Mouse (Mus musculus) embryonic stem cell, embryonic (primary cell): Measurements from ENCODE around the gene Gm45234.

Source experiments
- CTCF ChIA-PET, 4 experiments: fragments of 300-600 bp in 2 of 4; fragments of 350-600 bp in 2 of 4; sonication (Branson Sonifier 250); formaldehyde crosslinking; loops; one replicate each; lab custom pipeline; 2022; ENCODE audit warnings: inconsistent platforms in 2 of 4; lab: Charles Lee
- POLR2A ChIA-PET, 4 experiments: fragments of 300-600 bp in 2 of 4; fragments of 350-600 bp in 2 of 4; sonication (Branson Sonifier 250); formaldehyde crosslinking; loops; one replicate each; lab custom pipeline; 2022; ENCODE audit warnings: antibody characterized with exemption in 4 of 4, inconsistent platforms in 1 of 4; lab: Charles Lee

Gm45234 gene

GRCm38 (mm10) chr6:124779222-124779983 lies 23.6 kb upstream of the Gm45234 start, which contains the start of gene Lrrc23:
Gene Lrrc23 (minus strand): TSS chr6:124779727.
- POLR2A ChIA-PET: interaction anchor here (0.6 to 9.9 kb wide), 22 partner anchors 10 to 151 kb away, joined by 3 to 59 read pairs (median 4); partner anchors contain the start of genes Grcc10 (in 3 of the 4), Eno2 (in 2 of the 4), Atn1 (in 1 of the 4) and Cdca3 (in 1 of the 4)
- CTCF ChIA-PET: interaction anchor here in 2 of 4 experiments (0.9 to 1.1 kb wide), 2 partner anchors 16 to 66 kb away, joined by 3 read pairs; no protein-coding TSS in a partner anchor

- POLR2A ChIA-PET: interaction anchor here in 3 of 4 experiments (0.9 to 22.3 kb wide), 20 partner anchors 12 to 160 kb away, joined by 3 to 449 read pairs (median 6); partner anchors contain the start of genes Atn1 (in 2 of the 3), Cdca3 (in 2 of the 3), Gm45234 (in 2 of the 3) and Grcc10 (in 2 of the 3)
- CTCF ChIA-PET: interaction anchor here (0.6 to 2.1 kb wide), 6 partner anchors 11 to 171 kb away, joined by 3 to 14 read pairs (median 4); no protein-coding TSS in a partner anchor
Observed at GRCm38 (mm10) chr6:124770511-124770910, 14.7 kb upstream of the Gm45234 start.

- ChIA-PET CTCF (interaction anchor here in 3 of 4 experiments (0.6 to 2.1 kb wide), 5 partner anchors 11 to 25 kb away, joined by 3 to 14 read pairs (median 4); no protein-coding TSS in a partner anchor), POLR2A (interaction anchor here in 3 of 4 experiments (0.7 to 22.3 kb wide), 30 partner anchors 8 to 344 kb away, joined by 3 to 449 read pairs (median 5); partner anchors contain the start of genes Grcc10 (in 3 of the 3), Atn1 (in 2 of the 3), Cdca3 (in 2 of the 3) and Gm45234 (in 2 of the 3))
Observed at GRCm38 (mm10) chr6:124770013-124770412, 14.2 kb upstream of the Gm45234 start.

DNA sequence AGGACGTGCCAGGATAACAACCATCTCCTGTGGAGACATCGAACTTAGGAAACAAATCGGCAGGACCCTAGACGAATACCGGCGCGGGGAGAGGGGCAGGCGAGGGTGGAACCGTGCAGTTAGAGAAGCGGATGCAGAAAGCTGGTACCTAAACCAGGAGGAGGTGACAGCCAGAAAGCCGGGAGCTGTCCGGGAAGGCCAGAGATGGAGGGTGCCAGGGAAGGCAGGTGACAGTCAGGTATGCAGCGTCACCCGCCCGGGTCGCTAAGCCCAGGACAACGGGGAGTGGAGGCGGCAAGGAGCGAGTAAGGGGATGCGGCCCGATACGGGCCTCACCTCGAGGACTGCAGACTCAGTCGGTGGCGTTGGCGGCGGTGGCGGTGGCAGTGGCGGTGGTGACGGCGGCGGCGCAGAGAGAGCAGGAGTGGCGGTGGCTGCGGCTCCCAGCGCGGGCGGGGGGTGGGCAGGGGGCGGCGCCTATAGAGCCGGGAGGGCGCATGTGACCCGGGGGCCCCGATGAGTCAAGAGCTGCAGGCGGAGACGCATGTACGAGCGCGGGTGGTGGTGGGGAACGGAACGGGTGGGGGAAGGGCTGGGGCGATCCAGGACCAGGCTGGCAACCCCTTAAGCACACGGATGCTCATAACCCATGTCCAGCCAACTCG lies 13.4 kb upstream of the Gm45234 start, which contains the start of gene Eno2:
Gene Eno2, minus strand, starts transcription at position 573 of the 665 bp plus-strand sequence.
- ChIA-PET CTCF (interaction anchor here in 3 of 4 experiments (0.5 to 2.1 kb wide), 8 partner anchors 10 to 162 kb away, joined by 3 to 14 read pairs (median 4); partner anchors contain the start of genes Atn1 (in 1 of the 3) and Mlf2 (in 1 of the 3)), POLR2A (interaction anchor here (0.6 to 22.3 kb wide), 30 partner anchors 8 to 396 kb away, joined by 3 to 449 read pairs (median 5); partner anchors contain the start of genes Grcc10 (in 4 of the 4), Atn1 (in 2 of the 4), Cdca3 (in 2 of the 4) and Gm45234 (in 2 of the 4))

DNA sequence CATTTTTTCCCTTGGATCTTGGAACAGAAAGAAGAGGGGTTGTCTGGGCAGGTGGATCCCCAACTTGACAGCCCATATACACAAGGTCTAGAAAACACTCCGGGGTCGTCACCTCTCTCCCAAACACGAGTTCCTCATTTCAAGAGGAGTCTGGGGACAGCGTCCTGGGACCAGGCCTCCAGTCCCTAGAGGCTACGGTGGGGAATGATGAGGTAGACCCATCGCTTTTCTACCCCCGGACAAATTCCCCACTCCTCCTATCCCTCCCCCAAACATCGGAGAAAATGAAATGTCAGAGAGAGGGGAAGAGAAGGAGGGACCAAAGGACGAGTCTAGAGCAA lies 12.9 kb upstream of the Gm45234 start:
- POLR2A ChIA-PET: interaction anchor here (0.8 to 22.3 kb wide), 21 partner anchors 10 to 397 kb away, joined by 3 to 449 read pairs (median 7); partner anchors contain the start of genes Grcc10 (in 4 of the 4), Atn1 (in 2 of the 4), Gm45234 (in 2 of the 4) and Cdca3 (in 1 of the 4)
- CTCF ChIA-PET: interaction anchor here in 2 of 4 experiments (1.2 to 2.1 kb wide), 4 partner anchors 10 to 91 kb away, joined by 3 to 14 read pairs (median 7); no protein-coding TSS in a partner anchor

GRCm38 (mm10) chr6:124767920-124768703 lies 12.3 kb upstream of the Gm45234 start:
- CTCF ChIA-PET: interaction anchor here in 1 of 4 experiments (1.2 to 1.6 kb wide), 2 partner anchors 14 to 91 kb away, joined by 3 to 10 read pairs; no protein-coding TSS in a partner anchor
- POLR2A ChIA-PET: interaction anchor here (0.5 to 22.3 kb wide), 17 partner anchors 9 to 397 kb away, joined by 3 to 449 read pairs (median 11); partner anchors contain the start of genes Grcc10 (in 4 of the 4), Atn1 (in 2 of the 4), Gm45234 (in 2 of the 4) and Cdca3 (in 1 of the 4)

- POLR2A ChIA-PET: interaction anchor here (0.5 to 22.3 kb wide), 14 partner anchors 9 to 137 kb away, joined by 3 to 449 read pairs (median 10); partner anchors contain the start of genes Grcc10 (in 4 of the 4), Atn1 (in 1 of the 4), Cdca3 (in 1 of the 4) and Gm45234 (in 1 of the 4)
Observed at GRCm38 (mm10) chr6:124767536-124767919, 11.7 kb upstream of the Gm45234 start.

GRCm38 (mm10) chr6:124765951-124766350 lies 10.1 kb upstream of the Gm45234 start:
- CTCF ChIA-PET: no interaction called here
- POLR2A ChIA-PET: interaction anchor here in 2 of 4 experiments (1.1 to 22.3 kb wide), 8 partner anchors 11 to 398 kb away, joined by 3 to 449 read pairs (median 6); partner anchors contain the start of genes Grcc10 (in 2 of the 2), Cdca3 (in 1 of the 2), Gm45234 (in 1 of the 2) and Ptpn6 (in 1 of the 2)

More at GRCm38 (mm10) chr6:124767536-124767919, 11.7 kb upstream of the Gm45234 start:
- CTCF ChIA-PET: interaction anchor here in 1 of 4 experiments (0.5 kb wide), 1 partner anchor 105 kb away, joined by 3 read pairs; no protein-coding TSS in a partner anchor

DNA sequence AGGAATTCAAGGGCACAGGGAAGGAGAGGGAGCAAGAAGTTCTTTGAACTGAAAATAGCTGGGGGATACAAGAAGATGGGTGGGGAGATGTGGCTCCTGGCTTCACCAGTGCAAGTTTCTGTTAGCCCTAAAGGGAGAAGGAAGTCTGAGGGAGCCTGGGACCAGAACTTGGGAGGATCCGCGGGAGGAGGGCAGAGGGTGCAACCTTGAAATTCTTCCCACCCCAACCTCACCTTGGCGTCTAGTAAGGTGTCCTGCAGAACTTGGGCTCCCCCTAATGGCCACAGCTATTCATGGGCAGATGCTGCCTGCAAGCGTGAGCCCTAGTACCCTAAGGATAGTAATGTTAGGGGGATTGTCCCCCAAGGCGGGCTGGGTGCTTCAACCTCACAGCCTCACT lies 3.4 kb upstream of the Gm45234 start:
- CTCF ChIA-PET: interaction anchor here (0.6 to 5.0 kb wide), 42 partner anchors 10 to 278 kb away, joined by 3 to 46 read pairs (median 4); partner anchors contain the start of genes Eno2 (in 2 of the 4), Grcc10 (in 2 of the 4), C1rl (in 1 of the 4) and Mlf2 (in 1 of the 4)
- POLR2A ChIA-PET: interaction anchor here (0.5 to 22.3 kb wide), 59 partner anchors 10 to 433 kb away, joined by 3 to 449 read pairs (median 5); partner anchors contain the start of genes Grcc10 (in 4 of the 4), Emg1 (in 3 of the 4), Phb2 (in 3 of the 4) and Eno2 (in 2 of the 4)

DNA sequence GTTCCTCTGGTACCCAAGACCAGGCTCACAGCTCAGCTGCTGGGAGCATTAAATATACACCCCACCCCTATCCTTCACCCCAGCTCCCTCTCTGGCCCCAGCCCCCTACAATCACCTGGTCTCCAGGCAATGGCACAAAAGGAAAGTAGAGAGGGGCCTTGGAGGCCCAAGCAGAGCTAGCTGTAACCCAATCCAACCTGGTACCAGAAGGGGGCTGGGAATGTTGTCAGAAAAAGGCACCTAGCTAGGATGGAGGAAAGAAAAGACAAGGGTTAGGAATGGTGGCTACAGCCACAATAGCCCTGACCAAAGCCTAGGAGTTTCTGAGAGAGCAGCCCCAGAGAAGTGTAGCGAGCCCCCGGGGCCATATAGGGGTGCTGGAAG lies 3.0 kb upstream of the Gm45234 start:
- CTCF ChIA-PET: interaction anchor here (0.6 to 5.0 kb wide), 38 partner anchors 10 to 277 kb away, joined by 3 to 46 read pairs (median 4); partner anchors contain the start of genes Grcc10 (in 2 of the 4), C1rl (in 1 of the 4), Eno2 (in 1 of the 4) and Mlf2 (in 1 of the 4)

DNA sequence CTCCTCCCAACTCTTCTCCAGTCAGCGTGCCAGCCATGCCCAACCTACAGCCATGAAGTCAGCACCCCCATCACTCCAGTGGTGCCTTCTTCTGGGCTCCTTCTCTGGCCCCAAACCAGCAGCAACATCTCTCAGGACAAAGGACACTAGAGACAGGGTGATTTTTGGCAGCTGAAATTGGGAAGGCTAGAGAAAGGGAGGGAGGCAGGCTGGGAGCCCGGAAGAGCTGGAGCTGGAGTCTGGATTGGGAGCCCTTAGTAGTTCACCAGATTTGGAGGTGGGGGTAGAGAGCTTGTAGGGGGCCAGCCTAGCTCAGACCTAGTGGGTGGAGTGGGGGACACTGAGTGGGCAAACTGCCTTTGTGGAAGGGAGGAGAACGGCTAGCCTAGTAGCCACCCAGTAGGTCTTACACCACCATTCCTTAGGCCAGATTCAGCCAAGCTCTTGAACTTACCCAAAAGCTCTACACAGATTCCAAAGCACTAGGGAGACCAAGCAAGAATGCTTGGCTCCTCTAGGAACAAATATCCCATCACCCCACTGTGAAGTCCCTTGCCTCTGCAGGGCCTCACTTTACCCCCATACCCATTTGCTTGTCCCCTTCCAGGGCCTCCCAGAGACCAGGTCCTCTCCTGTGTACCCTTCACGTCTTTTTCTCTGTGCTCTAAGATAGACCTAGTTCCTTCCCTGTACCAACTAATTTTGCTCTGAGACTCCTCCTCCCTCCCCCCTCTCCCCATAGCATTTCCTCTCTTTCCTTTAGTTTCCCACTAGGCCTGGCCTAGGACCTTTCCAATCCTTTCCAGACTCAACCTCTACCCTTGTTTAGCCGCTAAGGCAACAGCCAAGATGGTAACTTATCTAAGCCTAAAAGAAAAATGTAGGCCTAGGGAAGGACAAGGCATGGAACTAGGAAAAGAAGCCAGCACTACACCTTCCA lies 2.4 kb upstream of the Gm45234 start:
- POLR2A ChIA-PET: interaction anchor here (0.6 to 22.3 kb wide), 65 partner anchors 9 to 560 kb away, joined by 3 to 449 read pairs (median 5); partner anchors contain the start of genes Grcc10 (in 4 of the 4), Ptpn6 (in 3 of the 4), Cdca3 (in 2 of the 4) and Emg1 (in 2 of the 4)
- CTCF ChIA-PET: interaction anchor here (0.5 to 5.0 kb wide), 23 partner anchors 12 to 309 kb away, joined by 3 to 46 read pairs (median 5); partner anchors contain the start of genes Eno2 (in 1 of the 4), Grcc10 (in 1 of the 4) and Ptpn6 (in 1 of the 4)

More for the DNA sequence above, 3.0 kb upstream of the Gm45234 start:
- POLR2A ChIA-PET: interaction anchor here (0.5 to 22.3 kb wide), 62 partner anchors 8 to 559 kb away, joined by 3 to 449 read pairs (median 5); partner anchors contain the start of genes Grcc10 (in 4 of the 4), Emg1 (in 3 of the 4), Phb2 (in 3 of the 4) and Ptpn6 (in 3 of the 4)

DNA sequence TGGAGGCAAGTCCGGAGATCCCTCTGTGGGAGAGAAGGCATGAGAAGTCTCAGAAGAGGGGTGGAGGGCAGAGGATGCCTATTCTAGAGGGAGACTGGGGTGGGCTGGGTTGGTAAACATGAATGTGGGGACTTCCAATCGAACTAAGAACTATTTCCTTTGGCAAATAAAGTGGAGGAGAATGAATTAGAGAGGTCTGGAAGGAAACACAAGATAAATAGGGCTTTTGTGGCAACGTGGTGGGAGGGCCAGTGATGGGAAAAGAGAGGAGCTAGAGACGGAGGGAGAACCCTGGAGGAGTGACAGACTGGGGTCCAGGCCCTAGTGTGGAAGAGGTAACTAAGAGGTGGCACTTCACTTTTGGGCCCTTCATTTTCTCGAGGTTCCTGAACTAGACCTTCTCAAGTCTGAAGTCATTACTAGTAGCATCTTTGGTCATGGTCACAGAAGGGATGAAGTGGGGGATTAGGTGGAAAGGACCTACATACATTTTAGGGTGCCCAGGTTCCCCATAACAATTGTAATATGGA lies 1.6 kb upstream of the Gm45234 start:
- POLR2A ChIA-PET: interaction anchor here (0.6 to 22.3 kb wide), 51 partner anchors 9 to 408 kb away, joined by 3 to 449 read pairs (median 5); partner anchors contain the start of genes Emg1 (in 4 of the 4), Grcc10 (in 4 of the 4), Phb2 (in 4 of the 4) and Ptpn6 (in 3 of the 4)
- CTCF ChIA-PET: interaction anchor here (0.5 to 5.0 kb wide), 12 partner anchors 11 to 310 kb away, joined by 3 to 46 read pairs (median 3); partner anchors contain the start of gene Grcc10 (in 1 of the 4)

GRCm38 (mm10) chr6:124756652-124757350 lies 980 bp upstream of the Gm45234 start:
- POLR2A ChIA-PET: interaction anchor here (0.6 to 22.3 kb wide), 50 partner anchors 8 to 409 kb away, joined by 3 to 449 read pairs (median 5); partner anchors contain the start of genes Emg1 (in 4 of the 4), Grcc10 (in 4 of the 4), Phb2 (in 4 of the 4) and Ptpn6 (in 3 of the 4)
- CTCF ChIA-PET: interaction anchor here (0.5 to 5.0 kb wide), 14 partner anchors 11 to 325 kb away, joined by 3 to 46 read pairs (median 4); partner anchors contain the start of genes Eno2 (in 1 of the 4) and Grcc10 (in 1 of the 4)
